Mouse (Mus musculus) intestine, embryonic 16.5 days (tissue): ENCODE measurements around the gene Pold3. TPM values are rescaled to one million over a fixed set of nuclear protein-coding genes. Genes with fewer than 3 reads are reported as not detected.

Experiments
- ATAC-seq: fragments of 200-750 bp; cut with Nextera tagmentation; 2 replicates; pipeline ENCODE4 v1.8.0; 2017; ENCODE audit warnings: moderate TSS enrichment, moderate library complexity
- H3K27ac ChIP-seq: fragments of 300-500 bp; sonication (generic); 2 replicates; pipeline ENCODE4 v1.5.1; 2014; ENCODE audit warnings: mild to moderate bottlenecking, low read length
- H3K27me3 ChIP-seq: fragments of 300-500 bp; sonication (generic); replicated peaks from 2 replicates; pipeline ENCODE4 v1.6.1; 2014; ENCODE audit warnings: low read length, control low read depth, mixed read lengths; ENCODE audit not compliant: control insufficient read depth, insufficient read depth
- H3K36me3 ChIP-seq: fragments of 300-500 bp; sonication (generic); 2 replicates; pipeline ENCODE4 v1.6.1; 2014; ENCODE audit warnings: low read length, control low read depth; ENCODE audit not compliant: control insufficient read depth, insufficient read depth
- H3K4me1 ChIP-seq: fragments of 300-500 bp; sonication (generic); 2 replicates; pipeline ENCODE4 v1.6.1; 2014; ENCODE audit warnings: low read length, control low read depth, mixed read lengths; ENCODE audit not compliant: control insufficient read depth, insufficient read depth
- H3K4me2 ChIP-seq: fragments of 300-500 bp; sonication (generic); 2 replicates; pipeline ENCODE4 v1.6.1; 2014; ENCODE audit warnings: low read depth, low read length, control low read depth
- H3K4me3 ChIP-seq: fragments of 300-500 bp; sonication (generic); 2 replicates; pipeline ENCODE4 v1.5.1; 2014; ENCODE audit warnings: mild to moderate bottlenecking, low read length
- H3K9ac ChIP-seq: fragments of 300-500 bp; sonication (generic); 2 replicates; pipeline ENCODE4 v1.6.1; 2014; ENCODE audit warnings: low read depth, low read length
- H3K9me3 ChIP-seq: fragments of 300-500 bp; sonication (generic); 2 replicates; pipeline ENCODE4 v1.6.1; 2016; ENCODE audit warnings: low read length, control low read depth; ENCODE audit not compliant: control insufficient read depth
- WGBS: fragments of 180-500 bp; shearing (Covaris S2); extraction: QIAGEN DNeasy Blood & Tissue Kit; methylation state at CpG from one replicate; pipeline ENCODE4 v1.1.7; 2014; 5-methylcytosine and 5-hydroxymethylcytosine counted together
- polyA plus RNA-seq: library from polyadenylated mRNA; unstranded; fragments of >200 nt; fragmentation: Nextera tagmentation; extraction: Ambion mirVana; gene quantifications from 2 replicates; pipeline ENCODE4 v1.2.1, GENCODE M21; 2015

The Pold3 gene
- polyA plus RNA-seq: 41.0 and 45.7 TPM in 2 replicates

DNA sequence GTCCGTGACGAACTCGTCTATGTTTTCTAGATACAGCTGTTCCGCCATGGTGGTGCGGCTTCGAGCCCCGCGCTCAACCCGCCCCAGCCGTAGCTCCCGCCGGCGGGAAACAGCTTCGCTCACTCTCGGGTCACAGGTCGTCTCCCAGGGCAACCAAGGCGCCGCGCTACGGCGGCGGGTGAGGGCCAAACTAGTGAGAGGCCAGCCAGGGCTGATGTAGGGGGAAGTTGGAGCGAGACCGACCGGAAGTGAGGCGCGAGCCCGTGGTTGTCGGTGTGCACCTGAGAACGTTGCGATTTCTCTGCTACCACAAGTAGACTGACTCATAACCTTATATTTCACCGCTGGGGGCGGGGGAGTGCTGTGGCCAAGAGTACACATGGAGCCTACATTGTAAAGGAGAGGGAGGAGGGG, at the start of gene Pold3:
TSS of gene Pold3 (minus strand) at position 190 of the 414 bp plus-strand sequence.
- ATAC-seq: peak; percentile 96
- Histone ChIP-seq H3K27ac (peak within 1 kb of the TSS; percentile 89), H3K27me3 (no peaks in the 10 kb centered on the region), H3K9ac (peak within 1 kb of the TSS; percentile 92), H3K4me2 (peak within 1 kb of the TSS; percentile 74), H3K36me3 (peaks cover 4% of the 10 kb centered on the region; the same call in 1 of the 2 replicates), H3K4me1 (no peaks in the 10 kb centered on the region; the same call in 1 of the 2 replicates), H3K4me3 (peak within 1 kb of the TSS; percentile 95), H3K9me3 (no peaks in the 10 kb centered on the region)
- WGBS: under 1% methylated on average over 33 of the region's 33 CpGs

DNA sequence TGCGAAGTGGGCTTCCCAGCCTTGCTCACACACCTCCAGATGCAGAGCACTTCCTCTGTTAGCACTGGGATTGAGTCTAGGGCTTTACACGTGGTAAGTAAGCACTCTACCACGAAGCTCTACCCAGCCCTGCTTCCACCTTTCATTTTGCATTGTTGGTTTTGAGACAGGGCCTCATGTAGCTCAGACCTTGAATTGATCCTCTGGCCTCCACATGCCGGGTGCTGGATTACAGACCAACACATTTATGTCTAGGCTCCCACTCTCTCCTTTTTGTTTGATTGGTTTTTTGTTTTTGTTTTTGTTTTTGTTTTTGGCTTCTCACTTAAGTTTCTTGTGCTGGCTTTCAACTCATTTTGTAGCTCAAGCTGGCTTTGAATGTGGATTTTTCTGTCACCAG, 49.4 kb upstream of the Pold3 start:
- no peak overlapping the region for H3K4me2 ChIP-seq
- no peaks in the 10 kb centered on the region for H3K9me3 ChIP-seq
- no peak overlapping the region for H3K9ac ChIP-seq
- no peaks in the 10 kb centered on the region for H3K36me3 ChIP-seq
- H3K27me3 ChIP-seq: no peaks in the 10 kb centered on the region
- no peaks in the 10 kb centered on the region for H3K4me1 ChIP-seq
- 64% methylated on average over 4 of the region's 4 CpGs for WGBS
- H3K27ac ChIP-seq: no peak overlapping the region
- ATAC-seq: no peak
- no peak overlapping the region for H3K4me3 ChIP-seq

DNA sequence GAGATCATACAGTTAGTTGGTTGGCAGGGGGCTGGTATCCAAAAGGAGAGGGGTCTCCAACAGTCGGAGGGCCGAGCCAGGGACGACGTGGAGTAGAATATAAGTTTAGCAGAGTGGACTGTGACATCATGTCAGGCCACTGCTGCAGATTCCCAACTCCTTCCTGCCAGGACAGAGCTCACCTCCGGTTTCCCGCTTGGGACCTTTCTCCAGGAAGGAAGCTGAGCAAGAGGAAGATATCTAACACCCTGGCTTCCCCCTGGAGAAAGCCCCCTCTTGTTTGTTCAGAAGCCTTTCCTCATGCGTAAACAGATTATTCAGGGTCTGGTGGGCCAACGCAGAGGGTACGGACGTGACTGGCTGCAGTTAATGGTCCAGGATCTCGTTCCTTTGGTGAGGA, 47.3 kb upstream of the Pold3 start:
- no peak for ATAC-seq
- H3K4me2 ChIP-seq: no peak overlapping the region
- no peak overlapping the region for H3K27ac ChIP-seq
- no peak overlapping the region for H3K9ac ChIP-seq
- H3K36me3 ChIP-seq: no peaks in the 10 kb centered on the region
- H3K27me3 ChIP-seq: no peaks in the 10 kb centered on the region
- no peaks in the 10 kb centered on the region for H3K9me3 ChIP-seq
- 72% methylated on average over 11 of the region's 11 CpGs for WGBS
- no peak overlapping the region for H3K4me3 ChIP-seq
- H3K4me1 ChIP-seq: no peaks in the 10 kb centered on the region

DNA sequence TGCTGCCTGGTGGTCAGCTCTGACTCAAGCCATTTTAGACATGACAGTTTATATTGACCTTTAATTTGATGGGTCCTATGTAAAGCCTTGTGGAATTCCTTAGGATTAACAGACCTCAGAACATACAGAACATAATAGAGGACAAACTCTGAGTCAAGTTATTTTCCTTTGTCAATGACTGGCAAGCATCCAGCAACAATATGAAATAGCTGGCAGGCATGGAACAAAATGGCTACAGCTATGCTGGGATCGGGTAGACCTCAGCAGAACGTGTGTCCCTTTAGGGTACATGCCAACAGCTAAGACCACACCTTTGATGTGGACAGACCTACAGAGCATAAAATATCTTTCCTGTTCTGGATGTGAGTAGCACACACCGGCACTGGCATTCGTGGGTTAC, 42.1 kb upstream of the Pold3 start:
- ATAC-seq: no peak
- 82% methylated on average over 4 of the region's 4 CpGs for WGBS
- no peaks in the 10 kb centered on the region for H3K36me3 ChIP-seq

DNA sequence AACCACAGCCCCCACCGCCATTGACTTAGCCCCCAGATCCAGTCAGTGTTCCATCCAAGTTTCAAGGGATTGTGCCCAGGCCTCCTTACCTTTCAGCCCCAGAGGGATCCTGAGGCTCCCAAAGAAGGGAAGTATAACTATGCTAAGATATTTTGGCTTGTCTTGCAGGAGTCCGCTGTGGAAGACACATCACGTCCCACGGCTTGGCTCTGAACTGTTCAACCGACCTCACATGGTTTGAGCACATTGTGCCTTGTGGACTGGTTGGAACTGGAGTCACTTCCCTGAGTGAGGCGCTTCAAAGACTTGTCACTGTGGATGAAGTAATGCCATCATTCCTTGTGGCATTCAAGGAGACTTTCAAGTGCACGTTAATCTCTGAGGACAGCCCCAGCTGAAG, 38.6 kb upstream of the Pold3 start:
- H3K27me3 ChIP-seq: no peaks in the 10 kb centered on the region
- H3K4me2 ChIP-seq: peak overlapping the region; percentile 86
- peak overlapping the region; percentile 84 for H3K4me3 ChIP-seq
- peaks cover 4% of the 10 kb centered on the region; the same call in 1 of the 2 replicates for H3K4me1 ChIP-seq
- WGBS: 62% methylated on average over 7 of the region's 7 CpGs
- H3K27ac ChIP-seq: peak overlapping the region; percentile 98; the same call in 1 of the 2 replicates
- H3K9ac ChIP-seq: peak overlapping the region; percentile 97
- no peaks in the 10 kb centered on the region for H3K36me3 ChIP-seq
- peak; percentile 2; the same call in 1 of the 2 replicates for ATAC-seq
- no peaks in the 10 kb centered on the region for H3K9me3 ChIP-seq

More for the DNA sequence above, 42.1 kb upstream of the Pold3 start:
- no peak overlapping the region for H3K4me2 ChIP-seq
- no peaks in the 10 kb centered on the region for H3K9me3 ChIP-seq
- no peak overlapping the region for H3K9ac ChIP-seq
- H3K27ac ChIP-seq: no peak overlapping the region
- no peaks in the 10 kb centered on the region for H3K27me3 ChIP-seq
- peaks cover 4% of the 10 kb centered on the region; the same call in 1 of the 2 replicates for H3K4me1 ChIP-seq
- H3K4me3 ChIP-seq: no peak overlapping the region

DNA sequence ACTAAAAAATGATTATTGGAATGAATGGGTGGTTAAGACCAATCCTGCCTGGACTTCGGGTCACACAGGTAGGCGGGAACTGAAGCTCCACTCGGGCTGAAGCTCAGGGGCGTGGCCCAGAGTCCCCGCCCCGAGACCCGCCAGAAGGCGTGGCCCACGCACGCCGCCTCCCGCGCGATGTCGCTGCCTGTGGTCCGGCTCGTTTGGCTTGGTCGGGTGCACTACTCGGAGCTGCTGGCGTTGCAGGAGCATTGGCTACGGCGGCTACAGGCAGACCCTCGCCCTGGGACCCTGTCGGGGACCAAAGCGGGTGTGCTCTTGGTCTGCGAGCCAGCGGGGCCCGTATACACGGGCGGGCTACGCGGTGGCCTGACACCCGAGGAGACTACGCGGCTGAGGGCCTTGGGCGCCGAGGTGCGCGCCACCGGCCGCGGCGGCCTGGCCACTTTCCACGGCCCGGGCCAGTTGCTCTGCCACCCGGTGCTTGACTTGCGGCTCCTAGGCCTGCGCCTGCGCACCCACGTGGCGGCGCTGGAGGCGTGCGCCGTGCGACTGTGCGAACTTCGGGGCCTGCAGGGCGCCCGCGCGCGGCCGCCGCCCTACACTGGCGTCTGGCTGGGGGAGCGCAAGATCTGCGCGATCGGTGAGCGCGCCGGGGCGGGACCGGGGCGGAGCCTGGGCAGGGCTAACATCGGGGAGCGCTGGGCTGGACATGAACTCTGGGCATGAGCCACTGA, 37.9 kb upstream of the Pold3 start, which contains the start of gene Lipt2:
TSS of gene Lipt2 (plus strand) at position 173 of the 737 bp plus-strand sequence.
- Histone ChIP-seq H3K4me2 (peak within 1 kb of the TSS; percentile 86), H3K4me1 (peaks cover 4% of the 10 kb centered on the region; the same call in 1 of the 2 replicates), H3K27ac (peak within 1 kb of the TSS; percentile 98), H3K36me3 (no peaks in the 10 kb centered on the region), H3K9me3 (no peaks in the 10 kb centered on the region), H3K4me3 (peak within 1 kb of the TSS; percentile 84), H3K27me3 (no peaks in the 10 kb centered on the region), H3K9ac (peak within 1 kb of the TSS; percentile 97)
- under 1% methylated on average over 77 of the region's 78 CpGs for WGBS
- ATAC-seq: peak; percentile 97

DNA sequence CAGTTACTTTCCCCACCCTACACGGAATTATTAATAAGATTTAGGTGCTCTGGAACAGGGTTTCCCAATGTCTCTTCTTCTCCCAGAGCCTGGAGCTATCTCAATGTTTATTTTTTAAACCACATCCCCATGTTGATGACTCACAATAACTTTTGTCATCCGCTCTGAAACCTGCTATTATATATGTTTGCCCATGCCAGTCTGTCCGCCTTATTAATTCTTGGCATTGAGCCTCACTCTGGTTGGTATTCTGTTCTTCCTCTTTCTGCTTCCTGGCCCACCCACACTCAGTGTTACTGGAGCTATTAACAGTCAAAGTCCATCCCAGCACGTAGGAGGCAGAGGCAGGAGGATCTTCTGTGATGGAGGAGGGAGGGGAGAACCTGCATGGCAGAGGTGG, 36.3 kb upstream of the Pold3 start:
- Histone ChIP-seq H3K36me3 (no peaks in the 10 kb centered on the region), H3K27ac (no peak overlapping the region), H3K9ac (no peak overlapping the region), H3K4me1 (peaks cover 4% of the 10 kb centered on the region; the same call in 1 of the 2 replicates), H3K4me2 (no peak overlapping the region), H3K9me3 (no peaks in the 10 kb centered on the region), H3K4me3 (no peak overlapping the region), H3K27me3 (no peaks in the 10 kb centered on the region)
- no peak for ATAC-seq
- 63% methylated on average over 4 of the region's 4 CpGs for WGBS

DNA sequence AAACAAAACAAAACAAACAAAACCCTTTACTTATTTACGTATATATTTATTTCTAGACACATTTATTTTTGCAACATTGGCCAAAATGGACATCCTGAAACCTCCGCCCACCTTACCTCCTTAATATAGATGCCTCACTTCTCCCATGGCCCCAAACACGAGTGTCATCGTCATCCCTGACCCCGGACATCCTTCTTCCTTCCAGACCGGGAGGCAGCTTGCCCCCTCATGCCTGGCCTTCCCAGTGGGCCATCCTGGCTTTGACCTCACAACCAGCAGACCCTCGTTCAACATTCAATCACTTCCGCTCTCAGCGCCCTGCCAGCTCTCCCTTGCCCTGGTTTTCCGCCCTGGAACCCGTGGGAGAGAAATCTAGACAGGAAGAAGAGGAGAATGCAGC, 29.3 kb upstream of the Pold3 start:
- no peak overlapping the region for H3K27ac ChIP-seq
- H3K4me3 ChIP-seq: no peak overlapping the region
- no peaks in the 10 kb centered on the region for H3K36me3 ChIP-seq
- no peak overlapping the region for H3K4me2 ChIP-seq
- H3K9me3 ChIP-seq: no peaks in the 10 kb centered on the region
- no peaks in the 10 kb centered on the region for H3K27me3 ChIP-seq
- 76% methylated on average over 11 of the region's 11 CpGs for WGBS
- no peak overlapping the region for H3K9ac ChIP-seq
- no peaks in the 10 kb centered on the region for H3K4me1 ChIP-seq
- ATAC-seq: no peak

DNA sequence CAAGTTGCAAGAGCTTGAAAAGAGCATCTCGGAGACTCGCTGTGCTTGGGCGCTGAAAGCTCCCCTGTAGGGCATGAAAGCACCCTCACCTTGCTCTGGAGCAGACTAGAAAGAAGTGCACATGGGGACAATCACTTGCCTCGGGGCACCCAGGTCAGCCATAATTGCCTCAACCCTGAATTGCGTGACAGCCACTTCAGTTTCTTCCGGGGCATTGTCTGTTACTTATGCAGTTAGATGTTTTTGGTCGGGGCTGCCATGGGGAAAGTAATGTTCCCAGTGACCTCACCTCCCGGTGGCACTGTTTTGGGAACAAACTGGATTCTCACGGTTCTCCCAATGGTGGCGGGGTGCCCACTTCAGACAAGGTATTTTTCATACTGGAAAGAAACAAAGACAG, 28.7 kb upstream of the Pold3 start:
- H3K4me2 ChIP-seq: no peak overlapping the region
- 68% methylated on average over 10 of the region's 10 CpGs for WGBS

More for the DNA sequence above, 28.7 kb upstream of the Pold3 start:
- Histone ChIP-seq H3K9ac (no peak overlapping the region), H3K4me3 (no peak overlapping the region), H3K27ac (no peak overlapping the region), H3K36me3 (no peaks in the 10 kb centered on the region), H3K27me3 (no peaks in the 10 kb centered on the region), H3K9me3 (no peaks in the 10 kb centered on the region), H3K4me1 (no peaks in the 10 kb centered on the region)
- ATAC-seq: no peak
